Mouse (Mus musculus): ENCODE results near the gene Mak.

Gene Mak

DNA sequence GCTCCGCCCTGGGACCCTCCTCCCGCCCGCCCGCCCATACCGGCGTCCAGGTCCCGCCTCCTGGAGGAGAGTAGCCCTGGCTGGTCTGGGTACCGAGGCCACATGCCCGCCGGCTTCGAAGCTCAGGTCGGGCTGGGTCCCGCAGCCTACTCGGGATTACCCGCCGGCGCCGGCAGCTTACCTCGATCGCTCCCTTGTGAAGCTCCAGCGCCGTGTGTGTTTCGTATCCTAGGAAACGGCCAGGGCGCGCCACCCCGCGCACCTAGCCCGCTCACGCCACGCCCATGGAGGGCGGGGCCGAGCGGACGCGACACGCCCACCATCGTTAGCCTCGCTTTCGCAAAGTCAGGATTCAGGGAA lies at the start of gene Mak:
TSS of gene Mak (minus strand) at position 286 of the 360 bp plus-strand sequence.
- DNase-seq (ENCODE audit: low spot score), result no peak

DNA sequence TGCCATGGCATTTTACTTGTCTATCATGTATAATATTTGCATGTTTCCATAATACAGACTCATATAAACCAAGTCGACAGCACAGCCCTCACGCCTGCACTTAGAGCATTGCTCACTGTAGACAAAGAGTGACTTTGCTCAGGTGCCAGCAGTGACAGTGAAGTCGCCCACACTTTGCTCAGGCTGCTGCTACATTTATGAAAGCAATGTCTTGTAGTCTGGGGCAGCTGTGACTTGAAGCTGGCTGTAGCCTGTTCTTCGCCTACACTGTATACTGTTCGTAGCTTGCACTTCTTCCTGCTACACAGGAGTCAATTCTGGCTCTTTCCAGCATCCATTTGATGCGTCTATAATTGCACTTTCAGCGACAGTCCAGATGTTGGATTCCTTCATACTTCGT lies 49.6 kb upstream of the Mak start:
- DNase-seq (ENCODE audit: low spot score), result no peak

DNA sequence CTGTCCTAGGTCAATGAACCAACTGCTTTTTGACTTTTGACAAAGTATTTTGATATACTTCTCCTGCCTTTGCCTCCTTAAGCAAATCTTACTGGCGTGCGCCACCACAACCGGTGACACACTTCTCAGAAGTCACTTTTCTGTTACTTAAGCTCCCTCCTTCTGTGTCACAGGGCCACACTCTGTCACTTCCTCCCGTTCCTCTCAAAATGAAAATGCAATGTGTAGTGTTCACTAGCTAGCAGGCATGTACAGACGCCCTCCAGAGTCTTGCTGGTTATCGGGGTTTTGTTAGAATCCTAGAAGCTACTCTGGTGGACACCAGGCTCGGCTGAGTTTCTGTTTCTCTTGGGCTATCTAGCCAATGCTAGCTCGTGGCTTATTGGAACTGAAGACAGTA lies 48.8 kb upstream of the Mak start:
- DNase-seq (ENCODE audit: low spot score), result no peak

DNA sequence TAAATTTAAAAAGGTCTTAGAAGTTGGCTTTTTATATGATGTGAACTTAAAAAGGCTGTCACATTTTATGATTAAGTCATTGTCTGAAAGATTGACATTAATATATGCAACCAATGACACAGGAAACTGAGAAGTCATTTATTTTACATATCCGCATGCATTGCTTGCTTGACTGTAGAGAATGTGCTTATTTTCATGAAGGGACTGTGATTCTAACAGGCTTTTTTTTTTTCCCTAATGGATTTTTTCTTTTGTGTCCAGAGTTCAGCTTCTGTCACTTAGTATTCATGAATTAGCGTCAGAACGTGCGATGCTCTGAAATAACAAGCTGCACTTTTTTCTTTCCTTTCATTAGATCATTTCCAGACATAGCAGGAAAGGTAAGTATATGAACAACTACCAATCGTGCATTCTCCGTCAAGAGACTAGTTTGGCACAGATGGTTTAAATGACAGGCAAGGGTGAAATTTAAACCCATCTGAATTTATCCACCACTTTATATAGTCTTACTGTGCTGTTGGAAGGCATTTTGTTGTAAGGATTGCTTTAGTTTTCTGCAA lies 44.2 kb upstream of the Mak start:
- no peak for DNase-seq (ENCODE audit: low spot score)

DNA sequence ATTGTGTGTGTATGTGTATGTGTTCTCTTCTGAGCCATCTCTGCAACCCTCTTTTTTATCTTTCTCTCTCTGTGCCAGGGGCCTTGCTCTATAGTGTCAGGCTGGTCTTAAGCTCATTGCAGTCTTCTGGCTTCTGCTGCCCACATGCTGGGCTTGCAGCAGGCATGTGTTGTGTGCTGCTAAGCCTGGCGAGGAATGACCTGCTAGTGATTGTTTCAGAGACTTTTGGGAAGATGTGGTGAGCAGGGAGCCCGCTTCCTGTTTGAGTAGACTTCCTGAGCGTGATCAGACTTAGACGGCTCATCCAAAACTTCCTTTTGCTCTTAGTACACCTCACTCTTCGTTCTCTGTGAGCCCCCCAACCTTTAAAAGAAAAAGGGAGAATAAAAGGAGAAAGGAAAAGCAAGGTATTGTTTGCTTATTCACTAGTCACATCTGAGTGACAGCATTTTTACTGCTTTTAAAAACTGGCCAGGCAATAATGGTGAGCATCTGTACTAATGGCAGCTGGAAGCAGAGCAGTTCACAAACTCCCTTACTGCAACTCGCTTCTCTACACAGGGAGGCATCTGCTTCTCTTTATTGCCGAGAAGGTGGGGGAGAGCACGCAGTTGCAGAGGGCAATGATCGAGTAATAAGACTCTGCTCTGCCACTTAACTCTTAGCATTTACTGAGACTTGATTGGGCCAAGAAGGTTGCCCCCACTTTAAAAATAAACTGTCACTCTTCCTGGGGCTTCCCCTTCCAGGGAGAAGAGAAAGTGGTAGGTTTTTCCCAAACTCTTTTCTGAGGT lies 39.8 kb upstream of the Mak start:
- DNase-seq (ENCODE audit: low spot score), result no peak

DNA sequence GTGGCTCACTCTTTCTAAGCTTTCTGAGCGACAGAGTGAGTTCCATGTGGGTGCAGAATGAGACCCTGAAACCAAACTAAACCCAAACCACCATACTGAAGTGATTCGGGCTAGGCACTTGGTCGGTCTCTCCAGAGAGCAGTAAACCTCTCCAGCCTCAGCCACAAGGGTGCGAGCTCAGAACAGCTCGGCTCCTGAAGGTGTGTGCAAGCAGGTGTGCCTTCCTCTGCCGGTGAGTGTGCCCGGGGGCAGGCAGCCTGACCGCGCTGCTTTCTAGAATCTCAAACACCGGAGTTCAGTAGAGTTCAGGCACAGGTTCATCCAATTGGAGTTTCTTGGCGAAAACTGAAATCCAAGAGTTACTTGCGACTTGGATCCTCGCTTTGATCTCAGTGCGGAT lies 34.4 kb upstream of the Mak start, which contains the start of gene Sycp2l:
TSS of gene Sycp2l (plus strand) at position 368 of the 400 bp plus-strand sequence.
- no peak for DNase-seq (ENCODE audit: low spot score)

DNA sequence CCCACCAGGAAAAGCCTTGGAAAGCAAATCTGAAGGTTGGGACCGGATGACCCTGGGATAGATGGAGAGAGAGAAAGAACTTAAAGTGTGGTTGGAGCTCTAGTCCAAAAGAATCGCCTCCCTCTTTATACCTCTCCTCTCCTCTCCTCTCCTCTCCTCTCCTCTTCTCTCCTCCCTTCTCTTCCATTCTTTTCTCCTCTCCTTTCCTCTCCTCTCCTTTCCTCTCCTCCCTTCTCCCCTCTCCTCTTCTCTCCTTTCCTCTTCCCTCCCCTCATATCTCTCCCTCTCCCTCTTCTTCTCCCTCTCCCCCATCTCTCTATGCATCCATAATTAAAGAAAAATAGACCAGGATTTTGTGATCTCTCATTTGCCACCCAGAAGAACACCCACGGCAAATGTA lies 31.4 kb upstream of the Mak start, which contains the start of gene Gcm2:
TSS of gene Gcm2 (minus strand) at position 101 of the 400 bp plus-strand sequence.
- DNase-seq (ENCODE audit: low spot score), result no peak

DNA sequence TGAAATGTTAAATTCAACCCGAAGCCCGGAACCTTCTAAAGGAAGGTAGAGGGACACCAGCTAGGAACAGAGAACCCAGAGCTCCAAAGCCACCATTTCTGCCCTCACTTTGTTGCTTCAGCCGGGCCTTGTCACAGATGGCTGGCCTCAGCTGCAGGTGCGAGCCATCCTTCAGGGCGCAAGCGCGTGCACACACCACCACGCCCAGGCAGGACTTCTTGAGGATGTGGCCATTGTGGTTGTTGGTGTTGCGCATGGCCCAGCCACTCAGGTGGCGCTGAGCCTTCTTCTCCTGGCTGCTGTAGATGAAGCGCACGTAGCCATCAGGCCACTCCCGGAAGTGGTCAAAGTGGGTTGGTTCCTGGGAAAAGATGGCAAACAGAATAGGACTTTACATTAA lies 26.0 kb upstream of the Mak start:
- no peak for DNase-seq (ENCODE audit: low spot score)

DNA sequence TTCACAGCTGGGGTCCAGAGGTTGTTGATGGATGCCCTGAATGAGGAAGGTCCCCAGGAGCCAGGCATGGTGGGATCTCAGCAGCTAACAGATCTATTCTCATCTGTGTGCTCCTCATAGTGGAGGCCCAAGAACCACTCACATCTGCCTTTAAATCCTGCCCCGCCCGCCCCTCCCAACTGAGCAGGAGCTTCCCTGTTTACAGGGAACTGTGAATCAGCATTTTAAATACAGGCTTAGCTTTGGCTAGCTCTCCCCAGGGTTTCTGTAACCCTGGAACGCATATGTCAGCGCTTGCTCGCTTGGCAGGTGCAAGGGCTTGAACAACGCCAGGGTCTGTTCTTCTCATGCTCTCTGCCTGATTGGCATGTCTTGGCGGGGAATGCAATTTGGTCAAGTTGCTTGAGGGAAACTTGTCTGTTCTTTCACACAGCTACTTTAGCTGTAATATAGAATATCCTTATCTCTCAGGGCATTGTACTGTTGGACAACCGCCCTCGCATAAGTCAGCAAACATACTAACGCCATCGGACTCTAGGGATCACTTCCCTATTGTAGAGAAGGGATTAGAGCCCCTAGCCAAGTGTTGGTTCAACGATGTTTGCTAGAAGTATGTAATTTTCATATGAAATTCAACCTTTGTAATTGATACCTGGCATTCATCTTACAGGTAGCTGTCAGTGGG lies 24.5 kb upstream of the Mak start:
- DNase-seq (ENCODE audit: low spot score), result no peak

DNA sequence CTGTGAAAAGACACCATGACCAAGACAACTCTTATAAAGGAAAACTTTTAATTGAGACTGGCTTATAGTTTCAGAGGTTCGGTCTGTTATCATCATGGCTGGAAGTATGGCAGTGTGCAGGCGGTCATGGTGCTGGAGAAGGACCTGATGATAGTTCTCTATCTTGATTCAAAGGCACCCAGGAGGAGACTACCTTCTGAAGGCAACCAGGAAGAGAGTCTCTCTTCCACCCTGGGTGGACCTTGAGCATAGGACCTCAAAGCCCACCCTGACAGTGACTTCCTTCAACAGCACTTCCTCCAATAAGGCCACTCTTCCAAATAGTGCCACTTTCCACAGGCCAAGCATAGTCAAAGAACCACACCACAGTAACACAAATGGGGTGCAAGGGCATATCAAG lies 20.5 kb upstream of the Mak start:
- no peak for DNase-seq (ENCODE audit: low spot score)

DNA sequence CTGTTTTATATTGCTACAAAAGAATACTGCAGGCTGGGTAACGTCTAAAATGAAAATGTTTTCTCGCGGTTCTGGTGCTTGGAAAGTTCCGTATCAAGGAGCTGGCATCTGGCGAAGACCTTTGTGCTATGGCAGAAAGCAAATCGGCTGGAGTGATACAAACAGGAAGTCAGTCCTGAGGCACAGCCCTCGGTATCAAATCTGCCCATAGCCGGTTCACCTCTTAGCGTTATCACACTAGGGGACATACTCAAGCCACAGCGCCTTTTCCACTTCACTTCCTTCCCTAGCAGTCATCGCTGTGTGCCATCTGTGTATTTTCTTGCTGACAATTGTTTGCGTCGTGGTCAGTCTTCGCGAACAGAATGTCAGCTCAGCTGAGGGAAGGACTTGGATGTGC lies 18.8 kb upstream of the Mak start:
- DNase-seq (ENCODE audit: low spot score), result no peak

DNA sequence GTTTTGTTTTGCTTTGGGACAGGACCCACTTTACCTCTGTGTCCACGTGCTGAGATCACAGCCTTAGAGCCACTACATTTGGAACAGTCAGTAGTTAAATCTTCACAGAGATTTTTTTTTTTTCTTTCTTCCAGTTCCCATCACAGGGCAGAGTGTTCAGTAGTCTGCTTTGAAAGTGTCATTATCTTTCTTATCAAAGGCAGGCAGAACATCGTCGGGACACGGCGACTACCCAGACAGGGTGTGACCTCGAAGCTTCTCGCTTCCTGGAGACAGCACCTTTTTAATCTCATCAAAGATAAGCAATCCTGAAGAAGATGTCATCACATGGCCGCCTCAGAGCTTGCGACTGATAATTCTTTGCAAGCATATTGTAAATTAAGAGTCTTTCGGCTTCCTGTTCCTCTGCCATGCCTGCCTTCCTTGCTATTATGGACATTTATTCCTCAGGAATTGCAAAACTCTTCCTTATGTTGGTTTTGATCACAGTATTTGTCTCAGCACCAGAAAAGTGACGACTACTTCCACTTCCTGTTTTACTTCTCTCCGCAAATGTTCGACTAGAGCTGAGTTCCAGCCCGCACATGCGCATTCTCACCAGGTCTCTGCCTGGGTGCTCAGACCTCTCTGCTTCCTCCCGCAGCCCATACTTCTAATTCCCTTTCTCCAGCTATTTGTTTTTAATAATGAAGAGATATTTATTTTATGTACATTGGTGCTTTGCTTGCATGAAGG lies 18.0 kb upstream of the Mak start:
- no peak for DNase-seq (ENCODE audit: low spot score)

DNA sequence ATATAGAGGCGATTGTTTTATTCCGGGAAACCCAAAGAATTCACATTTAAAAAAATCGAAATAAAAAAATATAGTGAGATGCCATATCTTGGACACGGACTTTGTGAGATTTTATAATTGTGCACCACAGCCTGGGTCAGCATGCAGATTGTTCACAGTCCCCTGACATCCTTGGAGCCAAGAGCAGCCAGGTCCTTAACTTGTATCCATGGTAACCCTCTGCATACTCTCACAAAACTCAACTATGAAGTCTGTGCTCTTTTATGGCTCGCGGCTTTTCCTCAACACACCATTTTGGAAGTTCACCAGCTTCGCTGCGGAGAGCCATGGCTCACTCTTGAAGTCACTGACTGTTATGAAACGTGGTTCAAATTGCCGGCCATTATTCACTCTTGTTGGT lies 14.7 kb upstream of the Mak start:
- DNase-seq (ENCODE audit: low spot score), result no peak

DNA sequence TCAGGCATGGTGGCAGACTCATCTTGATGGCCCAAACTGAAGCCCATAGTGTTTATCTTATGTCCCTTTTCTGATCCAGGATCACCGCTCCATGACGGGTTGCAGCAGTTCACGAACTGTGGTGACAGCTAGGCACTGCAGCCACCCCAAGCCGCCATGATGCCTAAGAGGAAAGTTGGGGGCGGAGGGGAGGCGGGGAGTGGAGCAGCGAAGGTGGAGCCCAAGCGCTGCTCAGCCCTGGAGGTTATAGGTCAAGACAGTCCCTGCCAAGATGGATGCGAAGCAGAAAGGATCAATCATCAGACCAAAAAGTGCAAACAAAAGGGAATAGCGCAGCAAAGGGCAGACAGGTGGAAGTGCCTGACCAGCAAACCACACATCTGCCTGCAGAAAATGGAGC lies 11.8 kb upstream of the Mak start:
- DNase-seq (ENCODE audit: low spot score), result no peak

DNA sequence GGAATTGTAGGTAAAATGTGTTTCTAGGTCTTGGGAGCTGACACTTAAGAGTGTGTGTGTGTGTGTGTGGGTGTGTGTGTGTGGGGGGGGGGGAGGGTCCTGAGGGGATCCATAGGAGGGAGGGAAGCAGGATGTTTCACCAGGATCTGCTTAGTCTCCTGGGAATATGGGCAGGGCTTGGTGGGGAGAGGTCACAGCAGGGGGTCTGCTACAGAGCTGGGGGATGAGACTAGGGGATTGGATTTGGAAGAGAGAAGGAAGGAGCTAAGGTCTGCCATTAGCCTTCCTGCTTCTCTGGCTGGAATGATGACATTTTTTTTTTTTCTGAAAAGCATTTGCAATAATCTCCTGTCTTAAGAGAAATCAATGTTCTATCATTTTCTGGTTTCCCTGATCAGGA lies 9.2 kb upstream of the Mak start:
- no peak for DNase-seq (ENCODE audit: low spot score)

DNA sequence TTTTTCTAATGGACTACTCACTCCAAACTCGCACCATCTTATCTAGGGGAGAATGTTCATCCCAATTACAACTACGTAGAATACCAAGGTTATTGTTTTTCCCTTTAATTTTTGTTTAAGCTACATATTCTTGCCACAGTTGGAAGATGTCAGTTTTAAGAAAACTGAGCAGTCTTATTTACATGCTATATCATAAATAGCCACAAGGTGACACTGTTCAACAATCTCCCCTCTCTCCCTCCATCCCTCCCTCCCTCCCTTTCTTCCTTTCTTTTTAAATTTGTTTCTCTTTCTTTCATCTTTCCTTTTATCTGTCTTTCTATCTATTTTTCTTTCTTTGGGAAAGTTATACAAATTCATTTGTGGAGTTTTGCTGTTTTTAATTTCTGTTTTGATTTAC lies 5.6 kb upstream of the Mak start:
- DNase-seq (ENCODE audit: low spot score), result no peak

DNA sequence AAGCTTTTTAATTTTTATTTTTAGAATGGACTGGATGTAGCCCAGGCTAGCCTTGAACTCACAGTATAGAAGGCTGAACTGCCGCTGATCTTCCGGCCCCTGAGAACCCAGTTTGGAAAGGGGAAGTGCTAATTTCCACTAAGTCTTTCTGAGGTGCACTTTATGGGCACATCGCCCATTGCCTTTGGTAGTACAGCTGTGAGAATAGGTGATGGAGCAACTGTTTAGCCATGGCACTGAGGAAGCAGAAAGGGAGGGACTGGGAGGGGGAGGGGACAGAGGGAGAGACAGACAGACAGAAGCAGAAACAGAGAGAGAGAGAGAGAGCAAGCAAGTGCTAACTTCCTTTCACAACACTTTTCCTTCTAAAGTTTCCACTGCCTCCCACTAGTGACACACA lies 5.0 kb upstream of the Mak start:
- DNase-seq (ENCODE audit: low spot score), result no peak

DNA sequence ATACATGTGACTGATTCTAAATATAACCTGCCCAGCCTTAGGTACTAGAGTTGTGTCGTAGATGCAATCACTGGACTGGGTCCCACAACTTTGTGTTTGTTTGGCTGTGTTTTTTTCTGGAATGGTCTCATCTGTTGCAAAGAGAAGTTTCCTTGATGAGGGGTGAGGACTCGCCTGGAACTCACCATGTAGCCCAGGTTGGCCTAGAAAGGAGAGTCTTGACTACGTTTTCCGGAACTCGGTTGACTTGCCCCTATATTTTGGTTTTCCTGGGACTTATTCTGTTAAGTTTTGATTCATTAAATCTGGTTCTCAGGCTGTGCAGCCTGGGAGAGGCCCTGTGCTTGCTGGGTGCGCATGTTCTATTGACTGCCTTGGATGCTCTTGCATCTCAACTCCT lies 1.2 kb upstream of the Mak start:
- DNase-seq (ENCODE audit: low spot score), result no peak

DNA sequence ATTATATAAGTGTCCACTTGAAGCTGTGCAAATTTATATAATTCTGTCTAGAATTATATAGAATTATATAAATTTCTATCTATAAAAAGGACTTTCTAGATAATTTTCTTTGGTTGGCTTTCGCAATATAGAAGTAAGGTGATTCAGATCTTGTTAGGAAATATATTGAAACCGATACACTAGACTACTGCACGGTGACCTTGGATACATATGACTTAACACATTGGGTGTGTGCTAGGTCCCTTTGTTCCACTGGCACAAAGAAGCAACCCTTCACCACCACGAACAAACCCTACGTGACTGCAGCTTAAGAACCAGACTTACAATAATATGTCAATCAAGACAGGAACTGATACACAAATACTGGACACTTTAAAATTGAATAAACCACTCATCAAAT lies 353 bp upstream of the Mak start:
- no peak for DNase-seq (ENCODE audit: low spot score)

DNA sequence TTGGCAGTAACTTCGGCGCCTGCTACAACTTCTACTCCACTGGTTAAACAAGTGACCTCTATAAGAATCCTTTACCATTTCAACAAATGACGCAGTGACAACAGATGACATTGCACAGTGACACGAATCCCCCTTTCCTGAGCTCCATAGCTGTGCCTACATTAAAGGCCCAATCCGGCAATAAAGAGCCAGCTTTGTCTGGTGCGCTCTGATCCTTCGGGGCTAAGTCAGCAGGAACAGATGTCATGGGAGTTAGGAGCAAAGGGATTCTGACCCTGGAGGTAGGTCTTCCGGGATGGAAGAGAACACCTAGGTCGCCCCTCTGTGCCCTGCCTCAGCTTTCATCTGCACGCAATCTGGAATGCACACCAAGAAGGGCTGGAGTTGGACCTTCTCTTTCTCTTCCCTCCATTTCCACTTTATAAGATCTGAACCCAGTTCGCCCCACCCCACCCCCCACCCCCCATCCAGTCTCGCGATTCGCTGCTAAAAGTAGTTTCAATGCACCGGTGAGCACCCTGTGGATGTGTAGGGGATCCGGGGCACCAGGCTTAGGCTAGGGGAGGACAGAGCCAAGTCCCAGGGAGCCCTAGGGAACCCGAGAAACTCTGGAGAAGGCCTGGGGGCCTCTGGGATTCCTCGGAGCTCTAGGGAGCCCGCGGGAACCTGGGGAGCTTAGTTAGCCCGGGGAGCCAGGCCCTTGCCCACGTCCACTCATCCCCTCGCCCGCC lies 651 bp downstream of the Mak start:
- no peak for DNase-seq (ENCODE audit: low spot score)

DNA sequence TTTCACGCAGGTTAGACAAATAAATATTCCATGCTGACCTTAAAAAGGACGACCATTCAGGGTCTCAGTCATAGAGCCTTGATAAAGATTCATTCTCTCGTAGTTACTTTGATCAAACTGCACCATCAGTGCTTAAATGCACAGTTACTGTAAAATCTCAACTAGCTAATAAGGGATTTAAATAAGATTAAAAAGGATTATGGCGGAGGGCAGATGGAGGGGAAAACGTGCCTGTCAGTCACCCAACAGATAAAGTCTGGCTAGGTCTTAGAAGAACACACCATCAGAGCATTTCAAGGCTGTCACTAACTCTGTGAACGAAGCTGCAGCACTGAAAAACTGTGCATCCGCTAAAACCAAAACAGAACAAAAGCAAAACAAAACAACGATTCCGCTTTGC lies 1.6 kb downstream of the Mak start:
- DNase-seq (ENCODE audit: low spot score), result no peak

DNA sequence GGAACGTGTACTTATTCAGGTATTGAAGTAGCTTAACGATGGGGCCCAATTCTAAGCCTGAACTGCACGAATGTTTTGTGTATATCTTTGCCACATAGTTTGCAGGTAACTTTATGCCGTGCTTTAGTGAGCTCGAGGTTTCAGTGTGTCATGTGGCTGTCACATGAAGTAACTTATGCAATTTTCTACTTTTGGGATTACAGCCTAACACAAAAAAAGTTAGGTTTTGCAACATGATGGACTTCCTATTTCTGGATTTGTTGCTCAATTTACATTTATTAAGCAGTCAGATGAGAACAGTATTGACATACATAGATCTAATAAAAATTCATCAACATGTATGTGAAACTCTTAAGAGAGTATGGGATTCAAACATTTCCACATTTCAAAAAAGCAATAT lies 5.7 kb downstream of the Mak start:
- DNase-seq (ENCODE audit: low spot score), result no peak

Data from layer of hippocampus, adult 9-10 months (tissue).